Mouse (Mus musculus): ENCODE measurements around the gene Slit2.
"Not testable (repeated sequence)": the region's sequence is repeated elsewhere in the genome, so short reads cannot be mapped to it uniquely, and the experiment has no call there.

The Slit2 gene

GRCm38 (mm10) chr5:48225500-48225899, 242.6 kb downstream of the Slit2 start:
- in situ Hi-C loops (cut with MboI, MseI) = no loop called here

GRCm38 (mm10) chr5:48230430-48231080, 247.6 kb downstream of the Slit2 start:
- in situ Hi-C loops (cut with MboI, MseI) = no loop called here

GRCm38 (mm10) chr5:48234728-48235127, 251.8 kb downstream of the Slit2 start:
- in situ Hi-C loops (cut with MboI, MseI) = no loop called here

- in situ Hi-C loops (cut with MboI, MseI) = no loop called here
Measured at GRCm38 (mm10) chr5:48235270-48235669, 252.3 kb downstream of the Slit2 start.

GRCm38 (mm10) chr5:48240751-48241150, 257.8 kb downstream of the Slit2 start:
- in situ Hi-C loops (cut with MboI, MseI) = not testable (repeated sequence)

GRCm38 (mm10) chr5:48248327-48248726, 265.4 kb downstream of the Slit2 start:
- in situ Hi-C loops (cut with MboI, MseI) = no loop called here

GRCm38 (mm10) chr5:48277561-48277960, 294.6 kb downstream of the Slit2 start:
- in situ Hi-C loops (cut with MboI, MseI) = no loop called here

GRCm38 (mm10) chr5:48301186-48301585, 318.2 kb downstream of the Slit2 start:
- in situ Hi-C loops (cut with MboI, MseI) = no loop called here

GRCm38 (mm10) chr5:48315057-48315602, 332.2 kb downstream of the Slit2 start:
- in situ Hi-C loops (cut with MboI, MseI) = no loop called here

- in situ Hi-C loops (cut with MboI, MseI) = no loop called here
Measured at GRCm38 (mm10) chr5:48320597-48320996, 337.7 kb downstream of the Slit2 start.

GRCm38 (mm10) chr5:48326221-48326620, 343.3 kb downstream of the Slit2 start:
- in situ Hi-C loops (cut with MboI, MseI) = no loop called here

GRCm38 (mm10) chr5:48327652-48328051, 344.7 kb downstream of the Slit2 start, which contains the start of gene 5730480H06Rik:
5730480H06Rik (plus strand) TSS chr5:48327952.
- in situ Hi-C loops (cut with MboI, MseI) = no loop called here

GRCm38 (mm10) chr5:48329751-48330150, 346.8 kb downstream of the Slit2 start:
- in situ Hi-C loops (cut with MboI, MseI) = no loop called here

- in situ Hi-C loops (cut with MboI, MseI) = no loop called here
Measured at GRCm38 (mm10) chr5:48330817-48331216, 347.9 kb downstream of the Slit2 start.

- in situ Hi-C loops (cut with MboI, MseI) = no loop called here
Measured at GRCm38 (mm10) chr5:48331441-48331840, 348.5 kb downstream of the Slit2 start.

- in situ Hi-C loops (cut with MboI, MseI) = no loop called here
Measured at GRCm38 (mm10) chr5:48333407-48333806, 350.5 kb downstream of the Slit2 start.

- in situ Hi-C loops (cut with MboI, MseI) = no loop called here
Measured at GRCm38 (mm10) chr5:48333884-48334513, 351.1 kb downstream of the Slit2 start.

- in situ Hi-C loops (cut with MboI, MseI) = no loop called here
Measured at GRCm38 (mm10) chr5:48340808-48341433, 358.0 kb downstream of the Slit2 start.

GRCm38 (mm10) chr5:48345095-48345982, 362.4 kb downstream of the Slit2 start:
- in situ Hi-C loops (cut with MboI, MseI) = no loop called here

- in situ Hi-C loops (cut with MboI, MseI) = no loop called here
Measured at GRCm38 (mm10) chr5:48345983-48346648, 363.2 kb downstream of the Slit2 start.

- in situ Hi-C loops (cut with MboI, MseI) = no loop called here
Measured at GRCm38 (mm10) chr5:48349309-48349708, 366.4 kb downstream of the Slit2 start.

Measured in T-helper 2 cell (primary cell).